Mouse (Mus musculus): Measurements from ENCODE around the gene Atp6v1d. TPM values are rescaled to one million over a fixed set of nuclear protein-coding genes. Genes with fewer than 3 reads are reported as not detected.

Atp6v1d gene
- total RNA-seq, 1 experiment from 2014 or later, result 62.7 TPM

- DNase-seq, result no peak
Measured at GRCm38 (mm10) chr12:78794236-78794635, 67.2 kb downstream of the Atp6v1d start.

GRCm38 (mm10) chr12:78790791-78791190 is 70.6 kb downstream of the Atp6v1d start:
- DNase-seq, result no peak

Other genes with a start within 250 kb of the Atp6v1d start
- gene Fam71d, start 170.1 kb downstream of the Atp6v1d start, total RNA-seq (2021), result 0.85 TPM in 1 of 2 replicates, not detected in the other
- gene Mpp5, start 112.7 kb downstream of the Atp6v1d start, total RNA-seq (2021), result 22.3 TPM in 2 replicates
- 74.2 and 93.5 TPM in 2 replicates for gene Eif2s1, start 181 bp upstream of the Atp6v1d start, total RNA-seq (2021)
- gene Plek2, start 45.3 kb upstream of the Atp6v1d start, total RNA-seq (2021), result 0.38 and 0.85 TPM in 2 replicates
- 12.6 and 15.5 TPM in 2 replicates for gene Tmem229b, start 146.0 kb upstream of the Atp6v1d start, total RNA-seq (2021)
- gene Plekhh1, start 167.5 kb upstream of the Atp6v1d start, total RNA-seq (2021), result 1.8 and 2.6 TPM in 2 replicates
- 8.2 and 10.0 TPM in 2 replicates for gene Pigh, start 228.0 kb upstream of the Atp6v1d start, total RNA-seq (2021)

All from adrenal gland, postnatal 14 days (tissue).